Mouse (Mus musculus) gastrocnemius, postnatal 25 days (tissue): ENCODE measurements around the gene Stpg3. TPM values are rescaled to one million over a fixed set of nuclear protein-coding genes. Genes with fewer than 3 reads are reported as not detected.
"Not testable (repeated sequence)": the region's sequence is repeated elsewhere in the genome, so short reads cannot be mapped to it uniquely, and the experiment has no call there.

ENCODE experiments used
- DNase-seq: peaks from one replicate; pipeline ENCODE4 v3.0.0; 2022
- long read RNA-seq, 2 experiments: library from polyadenylated mRNA; stranded (forward); transcript quantifications; one replicate each; pipeline ENCODE4 v2.0.0; 2021
- total RNA-seq, 2 experiments: library from RNA; stranded (reverse); gene quantifications; 1 replicate in 1 of 2; 2 replicates in 1 of 2; pipeline ENCODE4 v1.2.3; 2021

Stpg3 gene
- total RNA-seq, result not detected
- long read RNA-seq, experiment 1, result 0 reads
- long read RNA-seq, experiment 2, result 0 reads

DNA sequence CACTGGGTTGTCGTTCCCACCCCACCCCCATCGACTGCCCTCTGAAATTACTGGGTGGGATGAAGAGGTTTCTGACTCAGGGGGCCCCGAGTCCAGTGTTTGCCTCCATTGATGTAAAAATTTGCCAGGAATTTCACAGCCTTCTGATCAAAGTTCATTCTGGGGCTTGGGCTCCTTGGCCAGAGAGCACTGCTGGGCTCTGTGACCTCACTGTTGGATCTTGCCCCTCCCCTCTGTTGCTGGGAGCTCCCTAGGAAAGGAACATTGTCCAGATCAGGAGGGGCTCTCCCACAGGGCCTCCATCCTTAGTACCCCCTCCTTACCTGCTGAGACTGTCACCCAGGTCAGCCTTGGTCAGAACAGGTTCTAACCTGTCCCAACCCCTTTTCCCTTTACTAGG is at the start of gene Stpg3:
TSS of gene Stpg3 (minus strand) at position 194 of the 400 bp plus-strand sequence.
- no peak for DNase-seq

GRCm38 (mm10) chr2:25263623-25264285 is 49.3 kb upstream of the Stpg3 start:
- DNase-seq, result no peak

DNA sequence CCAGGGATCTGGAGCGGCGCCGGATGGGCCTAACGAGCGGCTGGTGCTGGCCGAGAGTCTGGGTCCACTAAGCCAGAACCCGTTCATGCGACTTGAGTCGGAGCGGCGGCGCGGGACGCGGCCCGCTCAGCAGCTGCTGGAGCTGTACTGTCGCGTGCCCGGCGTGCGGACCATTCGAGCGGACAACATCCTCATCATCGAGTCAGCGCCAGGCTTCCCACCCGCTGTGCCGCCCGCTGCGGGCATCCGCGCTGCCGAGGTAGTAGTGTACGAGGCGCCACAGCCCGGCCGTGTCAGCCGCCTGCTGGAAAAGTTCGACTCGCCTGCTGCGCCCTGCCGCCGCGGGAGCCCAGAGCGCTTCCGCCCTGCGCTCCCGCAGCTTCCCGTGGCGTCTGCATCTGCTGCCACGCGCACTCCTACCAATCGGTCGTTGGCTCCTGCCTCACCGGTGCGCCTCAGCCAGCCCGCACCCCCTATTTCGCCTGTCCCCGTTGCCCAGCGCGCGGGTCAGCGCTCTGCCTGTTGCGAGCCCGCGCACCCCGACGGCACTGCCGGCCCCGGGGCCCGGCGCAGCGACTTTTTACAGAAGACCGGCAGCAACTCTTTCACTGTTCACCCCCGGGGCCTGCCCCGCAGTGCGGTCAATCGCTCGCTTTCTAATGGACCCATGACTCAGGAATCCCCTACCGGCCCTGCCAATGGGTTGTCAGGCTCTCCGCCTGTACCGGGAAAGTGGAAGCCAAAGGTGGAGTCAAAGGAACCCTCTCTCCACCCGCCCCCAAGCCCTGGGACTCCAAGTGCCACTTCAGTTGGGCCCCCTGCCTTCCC is 48.6 kb upstream of the Stpg3 start:
- DNase-seq, result peak; percentile 22

DNA sequence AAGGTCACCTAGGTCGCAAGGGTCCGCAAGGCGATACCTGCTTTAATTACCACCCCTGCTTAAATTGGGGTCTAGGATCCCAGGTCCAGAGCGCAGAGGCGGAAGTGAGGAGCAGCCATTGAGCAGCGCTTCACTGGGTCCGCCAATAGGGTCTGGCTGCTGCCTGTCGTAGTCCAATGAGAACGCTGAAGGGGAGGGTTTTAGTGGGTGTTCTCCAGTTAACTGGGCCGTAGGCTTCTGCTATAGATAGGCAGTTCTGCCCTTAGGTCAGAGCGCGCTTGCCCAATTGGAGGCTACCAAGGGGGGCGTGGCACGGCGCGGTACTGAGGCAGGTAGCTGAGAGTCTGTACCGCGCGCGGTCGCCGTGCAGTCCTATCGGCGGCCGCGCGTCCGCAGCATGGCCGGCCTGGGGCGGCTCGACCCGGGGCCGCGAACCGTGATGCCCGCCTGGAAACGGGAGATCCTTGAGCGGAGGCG is 47.9 kb upstream of the Stpg3 start, which contains the start of gene Tprn:
TSS of gene Tprn (plus strand) at position 328 of the 477 bp plus-strand sequence.
- peak; percentile 95 for DNase-seq

GRCm38 (mm10) chr2:25261870-25262269 is 47.4 kb upstream of the Stpg3 start:
- DNase-seq, result no peak

GRCm38 (mm10) chr2:25258887-25259286 is 44.5 kb upstream of the Stpg3 start:
- no peak for DNase-seq

- not testable (repeated sequence) for DNase-seq
Observed at GRCm38 (mm10) chr2:25257250-25257649, 42.8 kb upstream of the Stpg3 start.

DNA sequence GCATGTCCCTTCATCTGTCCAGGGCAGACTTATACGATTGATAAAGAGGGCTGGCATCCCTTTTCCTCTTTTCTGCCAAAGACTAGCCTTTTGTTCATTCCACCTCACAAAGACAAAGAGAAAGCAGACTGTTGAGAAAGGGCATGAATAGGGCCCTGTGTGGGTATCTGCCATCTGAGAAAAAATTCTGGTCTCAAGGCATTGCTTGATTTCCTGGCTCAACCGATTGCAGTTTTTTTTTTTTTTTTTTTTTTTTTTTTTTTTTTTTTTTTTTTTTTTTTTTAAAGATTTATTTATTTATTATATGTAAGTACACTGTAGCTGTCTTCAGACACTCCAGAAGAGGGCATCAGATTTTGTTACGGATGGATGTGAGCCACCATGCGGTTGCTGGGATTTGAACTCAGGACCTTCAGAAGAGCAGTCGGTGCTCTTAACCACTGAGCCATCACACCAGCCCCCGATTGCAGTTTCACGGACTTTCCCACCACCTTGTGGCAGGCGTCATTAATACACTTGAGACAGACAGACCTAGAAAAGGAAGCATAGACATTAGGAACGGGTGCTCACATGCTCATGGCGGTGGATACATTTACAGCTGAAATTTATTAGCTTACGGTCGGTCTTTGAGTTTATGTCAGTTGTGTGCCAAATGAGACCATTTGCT is 42.1 kb upstream of the Stpg3 start:
- DNase-seq, result not testable (repeated sequence)

- DNase-seq, result peak; percentile 78
Observed at GRCm38 (mm10) chr2:25255284-25255779, 40.9 kb upstream of the Stpg3 start, which contains the start of gene Tmem203. Gene Tmem203 (plus strand): TSS chr2:25255439.

- DNase-seq, result no peak
Observed at GRCm38 (mm10) chr2:25252331-25252730, 37.9 kb upstream of the Stpg3 start.

- no peak for DNase-seq
Observed at GRCm38 (mm10) chr2:25246183-25247072, 32.0 kb upstream of the Stpg3 start, which contains the start of gene AL732309.1. Gene AL732309.1 (minus strand): TSS chr2:25246863.

- no peak for DNase-seq
Observed at GRCm38 (mm10) chr2:25244144-25244543, 29.7 kb upstream of the Stpg3 start.

- DNase-seq, result no peak
Observed at GRCm38 (mm10) chr2:25243342-25243741, 28.9 kb upstream of the Stpg3 start.

- no peak for DNase-seq
Observed at GRCm38 (mm10) chr2:25242101-25242506, 27.7 kb upstream of the Stpg3 start, which contains the start of the genes Rnf208 and Cysrt1. Gene Rnf208 (plus strand): TSS chr2:25242255. Gene Cysrt1 (minus strand): TSS chr2:25242452.

GRCm38 (mm10) chr2:25241438-25241775 is 27.0 kb upstream of the Stpg3 start:
- no peak for DNase-seq

DNA sequence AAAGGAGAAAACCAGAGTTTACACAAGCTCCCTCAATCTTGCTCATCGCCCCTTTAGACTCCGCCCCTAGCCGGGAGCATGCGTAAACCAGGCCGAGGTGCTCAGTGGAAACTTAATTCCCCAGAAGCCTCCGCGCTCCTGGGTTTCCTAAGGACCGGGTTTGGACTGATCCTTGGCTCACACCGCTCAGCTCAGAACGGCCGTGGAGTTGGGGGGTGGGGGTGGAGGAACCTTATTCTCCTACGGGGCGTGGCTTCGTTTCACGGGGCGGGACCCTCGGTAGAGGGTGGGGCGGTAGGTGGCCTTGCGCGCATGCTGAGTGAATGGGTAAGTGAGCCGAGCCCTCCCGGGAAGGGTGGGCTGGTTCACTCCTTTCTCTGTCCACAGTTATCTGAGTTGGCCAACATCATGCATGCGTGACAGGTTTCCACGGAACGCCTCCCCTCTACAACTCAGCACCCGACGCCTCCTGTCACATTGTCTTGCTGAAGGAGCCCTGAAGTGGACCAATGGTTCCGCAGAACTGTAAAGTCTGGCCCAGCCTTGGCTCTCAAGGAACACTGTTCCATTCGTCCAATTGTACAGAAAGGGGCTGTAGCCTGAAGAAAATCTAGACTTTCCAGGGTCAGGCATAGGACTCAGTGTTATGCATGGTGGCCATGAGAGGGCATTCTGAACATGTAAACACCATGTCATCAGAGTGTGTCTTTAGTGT is 26.4 kb upstream of the Stpg3 start:
- peak; percentile 66 for DNase-seq

GRCm38 (mm10) chr2:25240310-25240709 is 25.9 kb upstream of the Stpg3 start:
- no peak for DNase-seq

DNA sequence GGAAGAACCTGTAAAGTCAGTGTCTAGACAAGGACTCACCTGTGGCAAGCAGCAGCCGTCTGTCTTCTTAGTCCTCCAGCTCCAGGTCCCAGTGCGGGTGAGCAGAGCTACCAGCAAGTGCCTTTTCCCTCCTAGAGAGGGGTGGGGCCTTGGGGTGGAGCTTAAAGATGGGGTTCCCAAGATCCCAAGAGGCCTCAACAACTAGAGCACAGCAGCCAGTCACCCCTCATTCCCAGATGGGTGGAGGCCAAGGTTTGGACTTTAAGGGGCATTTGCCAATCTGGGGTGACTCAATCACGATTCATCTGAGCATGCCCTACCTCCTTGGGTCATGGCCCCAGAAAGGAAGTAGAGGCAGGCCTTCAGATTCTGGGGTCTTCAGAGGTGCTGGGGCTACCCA is 25.3 kb upstream of the Stpg3 start:
- DNase-seq, result no peak

GRCm38 (mm10) chr2:25238106-25238505 is 23.7 kb upstream of the Stpg3 start:
- no peak for DNase-seq

GRCm38 (mm10) chr2:25237522-25237921 is 23.1 kb upstream of the Stpg3 start:
- no peak for DNase-seq
